Mouse (Mus musculus): ENCODE results near the gene Sar1a. TPM values are rescaled to one million over a fixed set of nuclear protein-coding genes. Genes with fewer than 3 reads are reported as not detected.

The Sar1a gene
- polyA plus RNA-seq, 1 experiment from 2014 or later, result 236 TPM

GRCm38 (mm10) chr10:61715996-61716864 lies 36.1 kb downstream of the Sar1a start:
- 75% methylated on average over 7 of the region's 7 CpGs for WGBS
- peak overlapping the region; percentile 71 for H3K4me3 ChIP-seq (replicated peaks)

GRCm38 (mm10) chr10:61717406-61718296 lies 37.6 kb downstream of the Sar1a start:
- Histone ChIP-seq H3K4me1 (peaks cover 13% of the 10 kb centered on the region), H3K27ac (no peak overlapping the region), H3K9me3 (replicated peaks) (no peaks in the 10 kb centered on the region), H3K27me3 (no peaks in the 10 kb centered on the region), H3K4me3 (replicated peaks) (no peak overlapping the region), H3K36me3 (no peaks in the 10 kb centered on the region), H3K9ac (no peak overlapping the region), H3K4me2 (no peak overlapping the region)
- 91% methylated on average over 12 of the region's 12 CpGs for WGBS
- ATAC-seq (replicated peaks; ENCODE audit: low FRiP score), result no peak

More at GRCm38 (mm10) chr10:61715996-61716864, 36.1 kb downstream of the Sar1a start:
- no peak overlapping the region for H3K9ac ChIP-seq
- H3K4me2 ChIP-seq, result peak overlapping the region; percentile 87
- no peak overlapping the region for H3K27ac ChIP-seq
- peak; percentile 12; the same call in 1 of the 2 replicates for ATAC-seq (replicated peaks; ENCODE audit: low FRiP score)
- H3K36me3 ChIP-seq, result no peaks in the 10 kb centered on the region
- H3K9me3 ChIP-seq (replicated peaks), result no peaks in the 10 kb centered on the region
- H3K27me3 ChIP-seq, result no peaks in the 10 kb centered on the region
- H3K4me1 ChIP-seq, result peaks cover 13% of the 10 kb centered on the region

GRCm38 (mm10) chr10:61720331-61720730 lies 40.2 kb downstream of the Sar1a start:
- WGBS, result 86% methylated on average over 7 of the region's 7 CpGs
- peaks cover 7% of the 10 kb centered on the region for H3K4me1 ChIP-seq
- no peak overlapping the region for H3K4me3 ChIP-seq (replicated peaks)
- H3K9ac ChIP-seq, result no peak overlapping the region
- no peaks in the 10 kb centered on the region for H3K9me3 ChIP-seq (replicated peaks)
- no peak for ATAC-seq (replicated peaks; ENCODE audit: low FRiP score)
- no peaks in the 10 kb centered on the region for H3K27me3 ChIP-seq
- no peak overlapping the region for H3K27ac ChIP-seq
- no peaks in the 10 kb centered on the region for H3K36me3 ChIP-seq
- H3K4me2 ChIP-seq, result no peak overlapping the region

GRCm38 (mm10) chr10:61722215-61722614 lies 42.1 kb downstream of the Sar1a start:
- Histone ChIP-seq H3K4me3 (replicated peaks) (no peak overlapping the region), H3K4me2 (no peak overlapping the region), H3K9me3 (replicated peaks) (no peaks in the 10 kb centered on the region), H3K4me1 (no peaks in the 10 kb centered on the region), H3K27me3 (no peaks in the 10 kb centered on the region), H3K36me3 (no peaks in the 10 kb centered on the region), H3K27ac (no peak overlapping the region), H3K9ac (no peak overlapping the region)
- 76% methylated on average over 3 of the region's 3 CpGs for WGBS
- no peak for ATAC-seq (replicated peaks; ENCODE audit: low FRiP score)

- H3K4me2 ChIP-seq, result no peak overlapping the region
Measured at GRCm38 (mm10) chr10:61723271-61723670, 43.2 kb downstream of the Sar1a start.

GRCm38 (mm10) chr10:61729181-61729580 lies 49.1 kb downstream of the Sar1a start:
- no peak for ATAC-seq (replicated peaks; ENCODE audit: low FRiP score)
- no peak overlapping the region for H3K4me2 ChIP-seq
- H3K4me1 ChIP-seq, result 0 out of 2 replicates have a peak, but pooled peaks cover 5% of the 10 kb centered on the region
- H3K27ac ChIP-seq, result no peak overlapping the region
- no peak overlapping the region for H3K9ac ChIP-seq
- H3K4me3 ChIP-seq (replicated peaks), result no peak overlapping the region
- peaks cover 8% of the 10 kb centered on the region for H3K36me3 ChIP-seq
- no peaks in the 10 kb centered on the region for H3K27me3 ChIP-seq
- 42% methylated on average over 11 of the region's 11 CpGs for WGBS
- H3K9me3 ChIP-seq (replicated peaks), result no peaks in the 10 kb centered on the region

More at GRCm38 (mm10) chr10:61723271-61723670, 43.2 kb downstream of the Sar1a start:
- ATAC-seq (replicated peaks; ENCODE audit: low FRiP score), result no peak
- Histone ChIP-seq H3K4me3 (replicated peaks) (no peak overlapping the region), H3K27me3 (no peaks in the 10 kb centered on the region), H3K4me1 (no peaks in the 10 kb centered on the region), H3K27ac (no peak overlapping the region), H3K36me3 (no peaks in the 10 kb centered on the region), H3K9ac (no peak overlapping the region), H3K9me3 (replicated peaks) (no peaks in the 10 kb centered on the region)
- 67% methylated on average over 6 of the region's 6 CpGs for WGBS

- Histone ChIP-seq H3K36me3 (peaks cover 8% of the 10 kb centered on the region), H3K27me3 (no peaks in the 10 kb centered on the region), H3K9ac (no peak overlapping the region), H3K9me3 (replicated peaks) (no peaks in the 10 kb centered on the region), H3K27ac (no peak overlapping the region), H3K4me1 (0 out of 2 replicates have a peak, but pooled peaks cover 5% of the 10 kb centered on the region), H3K4me3 (replicated peaks) (no peak overlapping the region), H3K4me2 (no peak overlapping the region)
- ATAC-seq (replicated peaks; ENCODE audit: low FRiP score), result no peak
- WGBS, result 97% methylated on average over 6 of the region's 6 CpGs
Measured at GRCm38 (mm10) chr10:61730171-61730570, 50.1 kb downstream of the Sar1a start.

GRCm38 (mm10) chr10:61734377-61734776 lies 54.3 kb downstream of the Sar1a start:
- ATAC-seq (replicated peaks; ENCODE audit: low FRiP score), result 0 out of 2 replicates have a peak, but pooled peaks have one; percentile 20
- H3K27me3 ChIP-seq, result no peaks in the 10 kb centered on the region
- H3K9ac ChIP-seq, result no peak overlapping the region
- peaks cover 27% of the 10 kb centered on the region for H3K36me3 ChIP-seq
- H3K9me3 ChIP-seq (replicated peaks), result no peaks in the 10 kb centered on the region
- no peak overlapping the region for H3K27ac ChIP-seq
- H3K4me3 ChIP-seq (replicated peaks), result no peak overlapping the region
- no peak overlapping the region for H3K4me2 ChIP-seq
- 43% methylated on average over 3 of the region's 3 CpGs for WGBS
- H3K4me1 ChIP-seq, result 0 out of 2 replicates have a peak, but pooled peaks cover 5% of the 10 kb centered on the region

GRCm38 (mm10) chr10:61736671-61737078 lies 56.6 kb downstream of the Sar1a start:
- no peak for ATAC-seq (replicated peaks; ENCODE audit: low FRiP score)
- no peak overlapping the region for H3K4me3 ChIP-seq (replicated peaks)
- no peak overlapping the region for H3K4me2 ChIP-seq
- 0 out of 2 replicates have a peak, but pooled peaks cover 5% of the 10 kb centered on the region for H3K4me1 ChIP-seq
- no peaks in the 10 kb centered on the region for H3K9me3 ChIP-seq (replicated peaks)
- H3K36me3 ChIP-seq, result peaks cover 42% of the 10 kb centered on the region
- 46% methylated on average over 10 of the region's 10 CpGs for WGBS
- no peaks in the 10 kb centered on the region for H3K27me3 ChIP-seq
- H3K9ac ChIP-seq, result no peak overlapping the region
- no peak overlapping the region for H3K27ac ChIP-seq

GRCm38 (mm10) chr10:61737537-61737936 lies 57.4 kb downstream of the Sar1a start:
- H3K9me3 ChIP-seq (replicated peaks), result no peaks in the 10 kb centered on the region
- no peak overlapping the region for H3K27ac ChIP-seq
- no peak overlapping the region for H3K4me2 ChIP-seq
- H3K4me1 ChIP-seq, result no peaks in the 10 kb centered on the region
- no peak for ATAC-seq (replicated peaks; ENCODE audit: low FRiP score)
- 89% methylated on average over 1 of the region's 1 CpGs for WGBS
- peaks cover 51% of the 10 kb centered on the region for H3K36me3 ChIP-seq
- H3K9ac ChIP-seq, result no peak overlapping the region
- no peak overlapping the region for H3K4me3 ChIP-seq (replicated peaks)
- no peaks in the 10 kb centered on the region for H3K27me3 ChIP-seq

GRCm38 (mm10) chr10:61738126-61738525 lies 58.0 kb downstream of the Sar1a start:
- Histone ChIP-seq H3K27me3 (no peaks in the 10 kb centered on the region), H3K36me3 (peaks cover 57% of the 10 kb centered on the region), H3K9ac (no peak overlapping the region), H3K4me2 (no peak overlapping the region), H3K9me3 (replicated peaks) (no peaks in the 10 kb centered on the region), H3K4me3 (replicated peaks) (no peak overlapping the region), H3K4me1 (no peaks in the 10 kb centered on the region), H3K27ac (no peak overlapping the region)
- WGBS, result 94% methylated on average over 4 of the region's 4 CpGs
- no peak for ATAC-seq (replicated peaks; ENCODE audit: low FRiP score)

GRCm38 (mm10) chr10:61741306-61741705 lies 61.2 kb downstream of the Sar1a start:
- no peak overlapping the region for H3K4me2 ChIP-seq
- H3K9me3 ChIP-seq (replicated peaks), result peaks cover 6% of the 10 kb centered on the region
- ATAC-seq (replicated peaks; ENCODE audit: low FRiP score), result no peak
- WGBS, result 86% methylated on average over 1 of the region's 1 CpGs
- H3K9ac ChIP-seq, result no peak overlapping the region
- no peak overlapping the region for H3K27ac ChIP-seq
- H3K4me3 ChIP-seq (replicated peaks), result no peak overlapping the region
- no peaks in the 10 kb centered on the region for H3K4me1 ChIP-seq
- peaks cover 89% of the 10 kb centered on the region for H3K36me3 ChIP-seq
- no peaks in the 10 kb centered on the region for H3K27me3 ChIP-seq
